Mouse (Mus musculus): ENCODE data around the gene Zfp85. TPM values are rescaled to one million over a fixed set of nuclear protein-coding genes. Genes with fewer than 3 reads are reported as not detected.

Zfp85 gene
- polyA plus RNA-seq, 1 experiment from 2014 or later: 3.3 TPM

Other genes with a start within 250 kb of the Zfp85 start
- gene Gm26965, start 229.1 kb downstream of the Zfp85 start, polyA plus RNA-seq (2014; fragmentation: Nextera tagmentation; extraction: Ambion mirVana): not detected in 2 replicates
- 13.9 and 15.7 TPM in 2 replicates for gene Zfp87, start 229.1 kb downstream of the Zfp85 start, polyA plus RNA-seq (2014; fragmentation: Nextera tagmentation; extraction: Ambion mirVana)
- gene Zfp748, start 201.4 kb downstream of the Zfp85 start, polyA plus RNA-seq (2014; fragmentation: Nextera tagmentation; extraction: Ambion mirVana): 9.8 and 12.1 TPM in 2 replicates
- gene Zfp729b, start 145.5 kb downstream of the Zfp85 start, polyA plus RNA-seq (2014; fragmentation: Nextera tagmentation; extraction: Ambion mirVana): 3.0 and 3.5 TPM in 2 replicates
- not detected in 2 replicates for gene Gm49345, start 117.5 kb downstream of the Zfp85 start, polyA plus RNA-seq (2014; fragmentation: Nextera tagmentation; extraction: Ambion mirVana)
- gene Zfp729a, start 117.4 kb downstream of the Zfp85 start, polyA plus RNA-seq (2014; fragmentation: Nextera tagmentation; extraction: Ambion mirVana): 1.8 and 2.3 TPM in 2 replicates
- gene Zfp738, start 68.2 kb downstream of the Zfp85 start, polyA plus RNA-seq (2014; fragmentation: Nextera tagmentation; extraction: Ambion mirVana): 7.0 and 7.3 TPM in 2 replicates
- 3.2 and 3.5 TPM in 2 replicates for gene Zfp65, start 26.1 kb downstream of the Zfp85 start, polyA plus RNA-seq (2014; fragmentation: Nextera tagmentation; extraction: Ambion mirVana)
- gene Zfp493, start 24.5 kb upstream of the Zfp85 start, polyA plus RNA-seq (2014; fragmentation: Nextera tagmentation; extraction: Ambion mirVana): 2.3 and 2.6 TPM in 2 replicates
- 3.6 and 4.0 TPM in 2 replicates for gene Zfp273, start 58.5 kb upstream of the Zfp85 start, polyA plus RNA-seq (2014; fragmentation: Nextera tagmentation; extraction: Ambion mirVana)
- gene Gm10037, start 75.9 kb upstream of the Zfp85 start, polyA plus RNA-seq (2014; fragmentation: Nextera tagmentation; extraction: Ambion mirVana): 0.71 and 0.96 TPM in 2 replicates
- not detected in 2 replicates for gene BC048507, start 108.1 kb upstream of the Zfp85 start, polyA plus RNA-seq (2014; fragmentation: Nextera tagmentation; extraction: Ambion mirVana)

All from liver, embryonic 11.5 days (tissue).